Mouse (Mus musculus) small intestine, adult 2 months (tissue): ENCODE measurements around the gene Erp44.

Experiments used
- CTCF ChIP-seq: fragments of 200-500 bp; IDR thresholded peaks from 2 replicates; pipeline ENCODE4 v1.5.1; 2012; ENCODE audit warnings: low read depth, mild to moderate bottlenecking, control low read depth, inconsistent platforms, low read length, moderate library complexity, mixed read lengths; ENCODE audit not compliant: insufficient replicate concordance, insufficient read length; ENCODE audit errors: extremely low read depth
- POLR2A ChIP-seq: fragments of 200-500 bp; IDR thresholded peaks from 2 replicates; pipeline ENCODE4 v1.6.1; 2012; ENCODE audit warnings: low read depth, mild to moderate bottlenecking, control low read depth, inconsistent platforms, low read length, moderate library complexity

DNA sequence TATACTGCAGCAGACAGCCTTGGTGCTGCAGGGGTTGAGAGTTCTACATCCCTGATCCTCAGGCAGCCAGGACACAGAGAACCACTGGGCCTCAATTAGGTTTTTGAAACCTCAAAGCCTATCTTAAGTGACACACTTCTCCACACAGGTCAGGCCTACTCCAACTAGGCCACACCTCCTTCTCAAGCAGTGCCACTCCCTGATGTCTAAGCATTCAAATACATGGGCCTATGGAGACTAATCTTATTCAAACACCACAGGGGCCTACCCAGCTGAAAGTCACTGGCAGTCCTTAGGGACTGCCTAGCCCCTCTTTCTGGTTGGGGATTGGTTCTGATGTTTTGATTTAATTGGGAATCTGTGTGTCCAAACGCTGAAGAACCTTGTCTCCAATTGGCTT, 123.5 kb downstream of the Erp44 start:
- TF ChIP-seq POLR2A (no peak), CTCF (no peak)
